Mouse (Mus musculus) liver, embryonic 14.5 days (tissue): ENCODE data around the gene Lce3d.

Experiments
- CTCF ChIP-seq: IDR thresholded peaks from 2 replicates; pipeline ENCODE4 v1.5.1; 2016; ENCODE audit warnings: antibody characterized with exemption, low read depth, control low read depth
- EP300 ChIP-seq: IDR thresholded peaks from 2 replicates; pipeline ENCODE4 v1.6.1; 2016; ENCODE audit warnings: antibody characterized with exemption, low read depth

DNA sequence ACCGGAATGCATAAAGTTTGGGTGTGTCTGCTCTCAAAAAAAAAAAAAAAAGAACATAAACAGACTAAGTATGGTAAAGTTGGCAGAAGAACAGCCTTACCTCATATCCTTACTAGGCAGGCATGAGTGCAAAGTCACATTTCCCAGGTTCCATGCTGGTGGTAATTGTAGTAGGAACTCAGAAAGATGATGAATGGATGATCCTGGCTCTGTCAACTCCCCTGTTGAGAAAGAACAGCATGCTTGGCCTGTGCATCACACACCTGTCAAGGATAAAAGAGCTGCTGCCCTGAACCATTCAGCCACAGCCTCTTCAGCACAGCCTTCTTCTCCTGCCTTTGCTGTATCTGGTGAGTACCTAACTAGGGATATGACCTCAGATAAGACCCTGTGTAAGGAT lies 13.0 kb upstream of the Lce3d start, which contains the start of gene Lce3c:
- no peak for TF ChIP-seq EP300
- TF ChIP-seq CTCF = no peak
